Mouse (Mus musculus) limb, embryonic 11.5 days (tissue): ENCODE results near the gene Olfr1395. TPM values are rescaled to one million over a fixed set of nuclear protein-coding genes. Genes with fewer than 3 reads are reported as not detected.
"Not testable (repeated sequence)": the region's sequence is repeated elsewhere in the genome, so short reads cannot be mapped to it uniquely, and the experiment has no call there.

ENCODE experiments used
- ATAC-seq: fragments of 200-750 bp; cut with Nextera tagmentation; 2 replicates; pipeline ENCODE4 v1.8.0; 2017; ENCODE audit warnings: low read depth; ENCODE audit not compliant: insufficient number of reproducible peaks, low FRiP score, low TSS enrichment
- DNase-seq: peaks from one replicate; pipeline ENCODE4 v3.0.0-alpha.2; 2015; ENCODE audit warnings: low spot score
- H3K27ac ChIP-seq: fragments of 300-500 bp; sonication (generic); replicated peaks from 2 replicates; pipeline ENCODE4 v1.5.1; 2014; ENCODE audit warnings: low read depth, mild to moderate bottlenecking, low read length
- H3K27me3 ChIP-seq: fragments of 300-500 bp; sonication (generic); 2 replicates; pipeline ENCODE4 v1.6.1; 2014; ENCODE audit warnings: mild to moderate bottlenecking, low read length, mixed read lengths; ENCODE audit not compliant: control insufficient read depth, insufficient read depth
- H3K36me3 ChIP-seq: fragments of 300-500 bp; sonication (generic); 2 replicates; pipeline ENCODE4 v1.6.1; 2014; ENCODE audit warnings: mild to moderate bottlenecking, low read length, moderate library complexity, mixed read lengths; ENCODE audit not compliant: control insufficient read depth, insufficient read depth
- H3K4me1 ChIP-seq: fragments of 300-500 bp; sonication (generic); 2 replicates; pipeline ENCODE4 v1.6.1; 2014; ENCODE audit warnings: low read length, mixed read lengths; ENCODE audit not compliant: control insufficient read depth, insufficient read depth
- H3K4me2 ChIP-seq: fragments of 300-500 bp; sonication (generic); 2 replicates; pipeline ENCODE4 v1.6.1; 2014; ENCODE audit warnings: low read depth, mild to moderate bottlenecking, moderate library complexity; ENCODE audit not compliant: severe bottlenecking
- H3K4me3 ChIP-seq: fragments of 300-500 bp; sonication (generic); 2 replicates; pipeline ENCODE4 v1.5.1; 2014; ENCODE audit warnings: low read depth, low read length
- H3K9ac ChIP-seq: fragments of 300-500 bp; sonication (generic); 2 replicates; pipeline ENCODE4 v1.6.1; 2014; ENCODE audit warnings: mild to moderate bottlenecking, low read length
- H3K9me3 ChIP-seq: fragments of 300-500 bp; sonication (generic); 2 replicates; pipeline ENCODE4 v1.6.1; 2016; ENCODE audit warnings: low read length; ENCODE audit not compliant: control insufficient read depth
- WGBS: fragments of 180-500 bp; shearing (Covaris S2); extraction: QIAGEN DNeasy Blood & Tissue Kit; methylation state at CpG from one replicate; pipeline ENCODE4 v1.1.7; 2014; 5-methylcytosine and 5-hydroxymethylcytosine counted together
- polyA plus RNA-seq: library from polyadenylated mRNA; unstranded; fragments of >200 nt; fragmentation: Nextera tagmentation; extraction: Ambion mirVana; gene quantifications from 2 replicates; pipeline ENCODE4 v1.2.1, GENCODE M21; 2014

Gene Olfr1395
- polyA plus RNA-seq, 1 experiment from 2014 or later: not detected

GRCm38 (mm10) chr11:49186955-49187488 is 44.9 kb downstream of the Olfr1395 start, which contains the start of gene Btnl9:
TSS of gene Btnl9 (minus strand) at chr11:49187159.
- Histone ChIP-seq H3K4me3 (no peak within 1 kb of the TSS), H3K4me2 (no peak within 1 kb of the TSS), H3K9me3 (no peaks in the 10 kb centered on the region), H3K4me1 (no peaks in the 10 kb centered on the region), H3K36me3 (no peaks in the 10 kb centered on the region), H3K9ac (no peak within 1 kb of the TSS), H3K27me3 (no peaks in the 10 kb centered on the region), H3K27ac (no peak within 1 kb of the TSS)
- WGBS: 83% methylated on average over 8 of the region's 8 CpGs
- ATAC-seq (no peak), DNase-seq (no peak)

- no peak overlapping the region for H3K27ac ChIP-seq
- no peak overlapping the region for H3K4me2 ChIP-seq
- no peaks in the 10 kb centered on the region for H3K36me3 ChIP-seq
- no peak overlapping the region for H3K4me3 ChIP-seq
- ATAC-seq (no peak), DNase-seq (no peak)
- no peaks in the 10 kb centered on the region for H3K27me3 ChIP-seq
- WGBS: 79% methylated on average over 10 of the region's 10 CpGs
- no peak overlapping the region for H3K9ac ChIP-seq
- H3K9me3 ChIP-seq: no peaks in the 10 kb centered on the region
- no peaks in the 10 kb centered on the region for H3K4me1 ChIP-seq
Observed at GRCm38 (mm10) chr11:49187701-49188100, 45.6 kb downstream of the Olfr1395 start.

DNA sequence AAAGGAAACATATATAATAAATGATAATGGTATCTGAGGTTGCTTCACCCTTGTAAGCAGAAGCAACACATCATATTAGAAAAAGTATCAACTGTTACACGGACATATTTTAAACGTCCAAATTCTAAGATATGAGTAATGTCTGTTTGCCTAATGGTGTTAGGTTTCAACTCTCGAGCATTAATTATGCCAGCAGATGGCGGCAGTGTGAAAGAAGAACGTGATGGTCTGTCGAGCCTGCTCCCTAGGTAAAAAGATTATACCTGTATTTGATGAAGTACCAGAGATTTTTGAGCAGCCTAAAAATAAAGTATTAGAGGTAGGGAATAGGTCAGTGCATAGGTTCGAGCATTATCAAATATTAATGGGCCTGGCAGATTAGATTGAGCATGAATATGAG is 47.7 kb downstream of the Olfr1395 start:
- Histone ChIP-seq H3K9ac (no peak overlapping the region), H3K27ac (no peak overlapping the region), H3K4me1 (no peaks in the 10 kb centered on the region), H3K9me3 (no peaks in the 10 kb centered on the region), H3K4me2 (no peak overlapping the region), H3K36me3 (no peaks in the 10 kb centered on the region), H3K27me3 (no peaks in the 10 kb centered on the region), H3K4me3 (no peak overlapping the region)
- DNase-seq: peak; percentile 54
- 0 out of 2 replicates have a peak, but pooled peaks have one; percentile 54 for ATAC-seq
- 8% methylated on average over 7 of the region's 7 CpGs for WGBS

DNA sequence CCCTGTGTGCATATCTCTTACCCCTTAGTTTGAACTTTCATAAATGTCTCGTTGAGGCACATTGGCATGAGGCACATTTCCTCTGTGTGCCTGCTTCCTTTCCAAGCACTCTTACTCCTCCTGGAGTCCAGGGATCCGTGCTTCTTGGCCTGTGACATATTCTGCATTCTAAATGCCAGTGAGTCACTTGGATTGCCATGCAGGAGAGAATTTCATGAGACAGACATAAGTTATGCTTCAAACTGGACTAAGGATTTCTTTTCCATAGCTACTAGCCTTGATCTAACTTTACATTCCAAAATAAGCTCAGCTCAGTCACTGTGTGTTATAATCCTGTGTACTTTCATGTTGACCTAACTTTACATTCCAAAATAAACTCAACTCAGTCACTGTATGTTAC is 49.0 kb downstream of the Olfr1395 start:
- no peak overlapping the region for H3K9ac ChIP-seq
- DNase-seq: no peak
- no peaks in the 10 kb centered on the region for H3K27me3 ChIP-seq
- H3K36me3 ChIP-seq: no peaks in the 10 kb centered on the region
- H3K4me1 ChIP-seq: no peaks in the 10 kb centered on the region
- no peak overlapping the region for H3K4me3 ChIP-seq
- H3K27ac ChIP-seq: no peak overlapping the region
- no peak overlapping the region for H3K4me2 ChIP-seq
- no peaks in the 10 kb centered on the region for H3K9me3 ChIP-seq
- WGBS: 63% methylated on average over 2 of the region's 2 CpGs
- no peak for ATAC-seq

- not testable (repeated sequence) for H3K9ac ChIP-seq, H3K36me3 ChIP-seq, H3K27me3 ChIP-seq, DNase-seq, H3K9me3 ChIP-seq, H3K4me1 ChIP-seq, ATAC-seq, H3K4me3 ChIP-seq, H3K4me2 ChIP-seq, H3K27ac ChIP-seq
- 97% methylated on average over 6 of the region's 9 CpGs for WGBS
Observed at GRCm38 (mm10) chr11:49194771-49195170, 52.7 kb downstream of the Olfr1395 start.

DNA sequence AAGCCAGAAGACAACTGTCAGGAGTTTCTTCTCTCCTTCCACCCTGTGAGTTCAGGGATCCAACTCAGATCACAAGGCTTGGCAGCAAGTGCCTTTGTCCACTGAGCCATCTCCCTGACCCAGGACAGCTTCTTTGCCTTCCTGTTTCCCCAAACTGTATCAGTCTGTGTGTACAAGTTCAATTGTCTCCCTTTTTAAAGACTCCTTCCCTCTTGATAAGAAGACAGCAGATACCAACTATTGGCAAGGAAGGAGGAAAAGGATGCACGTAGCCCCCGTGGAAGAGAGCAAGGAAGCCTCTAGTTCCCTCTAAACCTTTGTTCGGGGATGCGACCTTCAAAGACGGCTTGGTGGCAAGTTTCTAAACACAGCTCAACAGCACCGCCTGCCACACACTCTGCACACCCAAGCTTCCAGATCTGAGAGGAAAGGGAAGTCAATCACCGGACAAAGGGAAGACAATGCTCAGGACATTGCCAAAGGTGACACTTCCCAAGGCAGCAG is 53.8 kb downstream of the Olfr1395 start:
- H3K4me2 ChIP-seq: no peak overlapping the region
- no peak overlapping the region for H3K9ac ChIP-seq
- no peak for ATAC-seq
- no peaks in the 10 kb centered on the region for H3K27me3 ChIP-seq
- WGBS: 82% methylated on average over 7 of the region's 7 CpGs
- H3K4me3 ChIP-seq: no peak overlapping the region
- H3K9me3 ChIP-seq: no peaks in the 10 kb centered on the region
- no peak for DNase-seq
- H3K4me1 ChIP-seq: no peaks in the 10 kb centered on the region
- no peaks in the 10 kb centered on the region for H3K36me3 ChIP-seq
- H3K27ac ChIP-seq: no peak overlapping the region

Other genes starting within 250 kb of the Olfr1395 start
- gene Gm5431, start 240.1 kb upstream of the Olfr1395 start, polyA plus RNA-seq: 0.34 TPM in 1 of 2 replicates, not detected in the other
- gene Psme2b, start 196.1 kb upstream of the Olfr1395 start, polyA plus RNA-seq: 0.91 and 2.0 TPM in 2 replicates
- not detected in 2 replicates for gene Olfr56, start 163.4 kb upstream of the Olfr1395 start, polyA plus RNA-seq
- gene 9930111J21Rik1, start 162.9 kb upstream of the Olfr1395 start, polyA plus RNA-seq: 0.12 TPM in 1 of 2 replicates, not detected in the other
- gene Gm12185, start 150.0 kb upstream of the Olfr1395 start, polyA plus RNA-seq: not detected in 2 replicates
- gene Tgtp1, start 148.1 kb upstream of the Olfr1395 start, polyA plus RNA-seq: not detected in 2 replicates
- gene 9930111J21Rik2, start 91.0 kb upstream of the Olfr1395 start, polyA plus RNA-seq: 0.03 and 0.17 TPM in 2 replicates
- not detected in 2 replicates for gene Tgtp2, start 78.1 kb upstream of the Olfr1395 start, polyA plus RNA-seq
- gene Ifi47, start 65.7 kb upstream of the Olfr1395 start, polyA plus RNA-seq: 0.51 and 0.61 TPM in 2 replicates
- gene Olfr1396, start 27.4 kb upstream of the Olfr1395 start, polyA plus RNA-seq: not detected in 2 replicates
- not detected in 2 replicates for gene Olfr1394, start 12.1 kb downstream of the Olfr1395 start, polyA plus RNA-seq
- 0.88 and 0.91 TPM in 2 replicates for gene Btnl9, start 44.9 kb downstream of the Olfr1395 start, polyA plus RNA-seq
- gene Zfp62, start 61.0 kb downstream of the Olfr1395 start, polyA plus RNA-seq: 54.1 and 58.0 TPM in 2 replicates
- 33.8 and 41.1 TPM in 2 replicates for gene Mgat1, start 101.9 kb downstream of the Olfr1395 start, polyA plus RNA-seq
- gene Olfr1393, start 136.0 kb downstream of the Olfr1395 start, polyA plus RNA-seq: 0.06 TPM in 1 of 2 replicates, not detected in the other
- gene Olfr1392, start 143.0 kb downstream of the Olfr1395 start, polyA plus RNA-seq: not detected in 2 replicates
- not detected in 2 replicates for gene Olfr10, start 162.5 kb downstream of the Olfr1395 start, polyA plus RNA-seq
- gene Olfr1391, start 180.5 kb downstream of the Olfr1395 start, polyA plus RNA-seq: not detected in 2 replicates
- gene Olfr1390, start 192.9 kb downstream of the Olfr1395 start, polyA plus RNA-seq: not detected in 2 replicates